Mouse (Mus musculus): ENCODE measurements around the gene Patz1. TPM values are rescaled to one million over a fixed set of nuclear protein-coding genes. Genes with fewer than 3 reads are reported as not detected.
A peak's percentile ranks its signal among the peaks of the same experiment; 100 is the strongest.

Gene Patz1
- 10 to 100 TPM; 53.5 to 58.4 (median 56.7) TPM for total RNA-seq (2022)

GRCm38 (mm10) chr11:3288521-3289301 lies at the start of gene Patz1:
Patz1 (plus strand) TSS chr11:3288874.
- DNase-seq (ENCODE audit: low spot score in 2 of 2) = peak in 1 of 2 experiments; percentile 44

- DNase-seq (ENCODE audit: low spot score in 2 of 2) = no peak
These were observed 46.3 kb upstream of the Patz1 start for GRCm38 (mm10) chr11:3242395-3242794.

GRCm38 (mm10) chr11:3243771-3244170 lies 44.9 kb upstream of the Patz1 start:
- no peak for DNase-seq (ENCODE audit: low spot score in 2 of 2)

- no peak for DNase-seq (ENCODE audit: low spot score in 2 of 2)
These were observed 41.3 kb upstream of the Patz1 start for GRCm38 (mm10) chr11:3247387-3247786.

GRCm38 (mm10) chr11:3259537-3259936 lies 29.1 kb upstream of the Patz1 start:
- no peak for DNase-seq (ENCODE audit: low spot score in 2 of 2)

GRCm38 (mm10) chr11:3265291-3266078 lies 23.2 kb upstream of the Patz1 start:
- no peak for DNase-seq (ENCODE audit: low spot score in 2 of 2)

GRCm38 (mm10) chr11:3266079-3266685 lies 22.5 kb upstream of the Patz1 start, which contains the start of gene Drg1:
Drg1 (minus strand) TSS chr11:3266415.
- peak; percentile 89 to 90 for DNase-seq (ENCODE audit: low spot score in 2 of 2)

GRCm38 (mm10) chr11:3267133-3267532 lies 21.5 kb upstream of the Patz1 start:
- no peak for DNase-seq (ENCODE audit: low spot score in 2 of 2)

GRCm38 (mm10) chr11:3269241-3269640 lies 19.4 kb upstream of the Patz1 start:
- no peak for DNase-seq (ENCODE audit: low spot score in 2 of 2)

GRCm38 (mm10) chr11:3278351-3278750 lies 10.3 kb upstream of the Patz1 start:
- DNase-seq (ENCODE audit: low spot score in 2 of 2) = no peak

- DNase-seq (ENCODE audit: low spot score in 2 of 2) = no peak
These were observed 8.9 kb upstream of the Patz1 start for GRCm38 (mm10) chr11:3279729-3280128.

- no peak for DNase-seq (ENCODE audit: low spot score in 2 of 2)
These were observed 5.8 kb upstream of the Patz1 start for GRCm38 (mm10) chr11:3282887-3283286.

- no peak for DNase-seq (ENCODE audit: low spot score in 2 of 2)
These were observed 5.0 kb upstream of the Patz1 start for GRCm38 (mm10) chr11:3283645-3284044.

- no peak for DNase-seq (ENCODE audit: low spot score in 2 of 2)
These were observed 2.7 kb upstream of the Patz1 start for GRCm38 (mm10) chr11:3285940-3286339.

- DNase-seq (ENCODE audit: low spot score in 2 of 2) = no peak
These were observed 1.5 kb upstream of the Patz1 start for GRCm38 (mm10) chr11:3287131-3287530.

- DNase-seq (ENCODE audit: low spot score in 2 of 2) = no peak
These were observed 753 bp upstream of the Patz1 start for GRCm38 (mm10) chr11:3287921-3288320.

- peak in 1 of 2 experiments; percentile 49 for DNase-seq (ENCODE audit: low spot score in 2 of 2)
These were observed 678 bp downstream of the Patz1 start for GRCm38 (mm10) chr11:3289302-3289802.

- peak; percentile 82 to 87 for DNase-seq (ENCODE audit: low spot score in 2 of 2)
These were observed 1.3 kb downstream of the Patz1 start for GRCm38 (mm10) chr11:3289803-3290639.

- peak; percentile 63 to 79 for DNase-seq (ENCODE audit: low spot score in 2 of 2)
These were observed 2.1 kb downstream of the Patz1 start for GRCm38 (mm10) chr11:3290640-3291310.

Data from layer of hippocampus, adult 8-10 months (tissue).